Mouse (Mus musculus) embryonic facial prominence, embryonic 12.5 days (tissue): ENCODE measurements at regions not wholly inside any gene's neighbourhood (a gene's known extent, or its start where the extent isn't known, plus 50 kb on each side); places are given as distances from the start of the nearest gene placed in this dataset.

Experiments
- ATAC-seq: fragments of 200-750 bp; cut with Nextera tagmentation; 2 replicates; pipeline ENCODE4 v1.8.0; 2017; ENCODE audit not compliant: insufficient number of reproducible peaks, insufficient read depth, low FRiP score, low TSS enrichment
- H3K27ac ChIP-seq: fragments of 300-500 bp; sonication (generic); 2 replicates; pipeline ENCODE4 v1.5.1; 2016; ENCODE audit warnings: mild to moderate bottlenecking
- H3K27me3 ChIP-seq: fragments of 300-500 bp; sonication (generic); 2 replicates; pipeline ENCODE4 v1.6.1; 2016; ENCODE audit warnings: mild to moderate bottlenecking, moderate library complexity
- H3K36me3 ChIP-seq: fragments of 300-500 bp; sonication (generic); 2 replicates; pipeline ENCODE4 v1.6.1; 2016; ENCODE audit warnings: mild to moderate bottlenecking
- H3K4me1 ChIP-seq: fragments of 300-500 bp; sonication (generic); 2 replicates; pipeline ENCODE4 v1.6.1; 2016
- H3K4me2 ChIP-seq: fragments of 300-500 bp; sonication (generic); replicated peaks from 2 replicates; pipeline ENCODE4 v1.6.1; 2016; ENCODE audit warnings: mild to moderate bottlenecking, moderate library complexity
- H3K4me3 ChIP-seq: fragments of 300-500 bp; sonication (generic); 2 replicates; pipeline ENCODE4 v1.5.1; 2016; ENCODE audit warnings: mild to moderate bottlenecking
- H3K9ac ChIP-seq: fragments of 300-500 bp; sonication (generic); 2 replicates; pipeline ENCODE4 v1.6.1; 2016; ENCODE audit warnings: mild to moderate bottlenecking, moderate library complexity
- H3K9me3 ChIP-seq: fragments of 300-500 bp; sonication (generic); 2 replicates; pipeline ENCODE4 v1.6.1; 2016; ENCODE audit warnings: mild to moderate bottlenecking, moderate library complexity
- WGBS: fragments of 180-500 bp; shearing (Covaris S2); methylation state at CpG from one replicate; pipeline ENCODE4 v1.1.7; 2016; 5-methylcytosine and 5-hydroxymethylcytosine counted together

GRCm38 (mm10) chr13:31477171-31477867 is 78.6 kb upstream of the Foxq1 start:
- 26% methylated on average over 1 of the region's 1 CpGs for WGBS
- Histone ChIP-seq H3K36me3 (no peaks in the 10 kb centered on the region), H3K27me3 (no peaks in the 10 kb centered on the region), H3K4me3 (no peak overlapping the region), H3K4me1 (no peaks in the 10 kb centered on the region), H3K4me2 (no peak overlapping the region), H3K9me3 (no peaks in the 10 kb centered on the region), H3K27ac (no peak overlapping the region), H3K9ac (no peak overlapping the region)
- ATAC-seq = no peak

DNA sequence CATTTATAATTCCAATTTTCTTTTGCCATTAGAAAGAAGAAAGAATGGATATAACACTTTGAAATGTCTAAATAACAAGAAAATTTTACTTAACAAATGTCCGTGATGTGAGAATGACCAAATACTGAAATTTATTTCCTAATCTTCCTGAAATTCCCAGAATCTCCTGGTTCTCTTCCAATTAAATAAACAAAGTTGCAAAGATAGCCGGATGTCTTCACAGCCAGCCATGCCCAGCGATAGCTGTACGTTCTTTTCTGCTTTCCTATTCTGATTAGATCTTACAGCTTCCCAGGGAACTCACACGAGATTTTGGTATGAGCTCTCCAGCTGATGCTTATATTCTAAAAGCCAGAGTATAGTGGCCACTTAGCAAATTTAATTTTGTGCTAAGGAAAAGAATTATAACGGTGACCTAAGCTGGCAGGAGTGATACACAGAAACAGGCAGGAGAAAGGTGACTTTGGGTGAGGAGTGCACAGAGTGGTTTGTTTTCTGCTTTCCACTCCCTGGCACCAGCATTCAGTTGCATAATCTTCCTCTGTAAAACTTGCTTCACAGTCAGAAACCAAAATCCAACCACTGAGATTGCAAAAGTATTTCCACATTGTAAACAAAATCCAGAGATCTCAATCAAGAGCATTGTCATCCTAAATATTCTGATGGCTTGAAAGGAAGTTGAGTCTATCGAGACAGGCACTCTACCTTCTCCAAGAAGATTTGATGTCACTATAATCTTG is 74.7 kb upstream of the Foxq1 start:
- Histone ChIP-seq H3K9me3 (no peaks in the 10 kb centered on the region), H3K36me3 (no peaks in the 10 kb centered on the region), H3K27me3 (no peaks in the 10 kb centered on the region), H3K4me3 (no peak overlapping the region), H3K9ac (no peak overlapping the region), H3K27ac (no peak overlapping the region), H3K4me1 (no peaks in the 10 kb centered on the region), H3K4me2 (no peak overlapping the region)
- ATAC-seq = no peak
- 77% methylated on average over 7 of the region's 7 CpGs for WGBS

GRCm38 (mm10) chr13:31486373-31486772 is 69.6 kb upstream of the Foxq1 start:
- Histone ChIP-seq H3K4me3 (no peak overlapping the region), H3K4me1 (no peaks in the 10 kb centered on the region), H3K27ac (no peak overlapping the region), H3K36me3 (no peaks in the 10 kb centered on the region), H3K27me3 (no peaks in the 10 kb centered on the region), H3K4me2 (no peak overlapping the region), H3K9me3 (no peaks in the 10 kb centered on the region), H3K9ac (no peak overlapping the region)
- WGBS = 84% methylated on average over 3 of the region's 3 CpGs
- ATAC-seq = no peak

- no peak for ATAC-seq
These were observed 67.7 kb upstream of the Foxq1 start for GRCm38 (mm10) chr13:31488186-31488585.

DNA sequence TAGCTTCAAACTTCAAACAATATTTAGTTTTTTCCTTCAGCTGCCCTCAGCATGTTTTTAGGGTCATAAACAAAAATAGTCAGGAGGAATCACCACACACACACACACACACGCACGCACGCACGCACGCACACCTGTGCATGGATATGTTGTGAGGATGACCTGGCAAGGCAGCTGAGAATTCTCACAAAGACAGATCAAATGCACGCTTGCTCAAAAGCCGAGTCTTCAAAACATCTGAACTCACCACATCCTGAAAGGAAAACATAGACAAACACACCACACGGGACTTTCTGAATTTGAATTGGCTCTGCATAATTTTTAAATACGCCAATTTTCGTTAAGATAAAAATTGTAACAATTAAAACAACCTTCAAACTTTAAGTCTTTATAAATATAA is 52.7 kb upstream of the Foxq1 start:
- H3K9me3 ChIP-seq = no peaks in the 10 kb centered on the region
- no peaks in the 10 kb centered on the region for H3K27me3 ChIP-seq
- no peak overlapping the region for H3K4me2 ChIP-seq
- ATAC-seq = no peak
- no peaks in the 10 kb centered on the region for H3K4me1 ChIP-seq
- no peak overlapping the region for H3K27ac ChIP-seq
- H3K36me3 ChIP-seq = no peaks in the 10 kb centered on the region
- no peak overlapping the region for H3K9ac ChIP-seq
- H3K4me3 ChIP-seq = no peak overlapping the region
- 84% methylated on average over 10 of the region's 10 CpGs for WGBS

More at GRCm38 (mm10) chr13:31488186-31488585, 67.7 kb upstream of the Foxq1 start:
- no peaks in the 10 kb centered on the region for H3K9me3 ChIP-seq
- no peaks in the 10 kb centered on the region for H3K36me3 ChIP-seq
- H3K27me3 ChIP-seq = no peaks in the 10 kb centered on the region
- no peak overlapping the region for H3K27ac ChIP-seq
- no peak overlapping the region for H3K9ac ChIP-seq
- no peak overlapping the region for H3K4me2 ChIP-seq
- H3K4me3 ChIP-seq = no peak overlapping the region
- no peaks in the 10 kb centered on the region for H3K4me1 ChIP-seq

- WGBS = 80% methylated on average over 11 of the region's 11 CpGs
- H3K27ac ChIP-seq = no peak overlapping the region
- no peak for ATAC-seq
- H3K4me1 ChIP-seq = no peaks in the 10 kb centered on the region
- no peak overlapping the region for H3K9ac ChIP-seq
- H3K4me2 ChIP-seq = no peak overlapping the region
- H3K36me3 ChIP-seq = no peaks in the 10 kb centered on the region
- no peaks in the 10 kb centered on the region for H3K27me3 ChIP-seq
- no peak overlapping the region for H3K4me3 ChIP-seq
- no peaks in the 10 kb centered on the region for H3K9me3 ChIP-seq
These were observed 52.1 kb upstream of the Foxq1 start for GRCm38 (mm10) chr13:31503832-31504231.

DNA sequence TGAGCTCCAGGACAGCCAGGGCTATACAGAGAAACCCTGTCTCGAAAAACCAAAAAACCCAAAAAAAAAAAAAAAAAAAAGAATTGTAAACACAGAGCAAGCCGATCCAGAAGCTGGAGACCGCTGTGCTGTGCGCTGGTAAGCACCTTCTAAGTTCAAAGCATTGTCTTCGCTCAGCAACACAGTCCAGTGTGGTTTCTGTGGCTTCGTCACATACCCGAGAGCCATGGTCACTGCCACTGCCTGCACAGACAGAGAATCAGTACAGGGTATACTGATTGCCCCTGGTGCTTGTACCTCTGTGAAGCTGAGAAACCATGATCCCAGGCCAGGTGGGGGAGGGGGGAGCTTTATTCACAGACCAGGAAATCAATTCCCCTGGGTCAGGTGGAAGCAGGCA is 51.6 kb upstream of the Foxq1 start:
- Histone ChIP-seq H3K4me2 (no peak overlapping the region), H3K9ac (no peak overlapping the region), H3K27me3 (no peaks in the 10 kb centered on the region), H3K27ac (no peak overlapping the region), H3K36me3 (no peaks in the 10 kb centered on the region), H3K4me3 (no peak overlapping the region), H3K4me1 (no peaks in the 10 kb centered on the region), H3K9me3 (no peaks in the 10 kb centered on the region)
- ATAC-seq = no peak; the same call in 1 of the 2 replicates
- 84% methylated on average over 6 of the region's 7 CpGs for WGBS

- Histone ChIP-seq H3K36me3 (no peaks in the 10 kb centered on the region), H3K4me3 (no peak overlapping the region), H3K27ac (no peak overlapping the region), H3K4me2 (no peak overlapping the region), H3K9me3 (no peaks in the 10 kb centered on the region), H3K9ac (no peak overlapping the region), H3K27me3 (no peaks in the 10 kb centered on the region), H3K4me1 (no peaks in the 10 kb centered on the region)
- ATAC-seq = no peak
- WGBS = 85% methylated on average over 10 of the region's 10 CpGs
These were observed 50.5 kb upstream of the Foxq1 start for GRCm38 (mm10) chr13:31505386-31505785.
